24 mouse cellular contexts compared by ENCODE assay signal in the genomic region with DNA sequence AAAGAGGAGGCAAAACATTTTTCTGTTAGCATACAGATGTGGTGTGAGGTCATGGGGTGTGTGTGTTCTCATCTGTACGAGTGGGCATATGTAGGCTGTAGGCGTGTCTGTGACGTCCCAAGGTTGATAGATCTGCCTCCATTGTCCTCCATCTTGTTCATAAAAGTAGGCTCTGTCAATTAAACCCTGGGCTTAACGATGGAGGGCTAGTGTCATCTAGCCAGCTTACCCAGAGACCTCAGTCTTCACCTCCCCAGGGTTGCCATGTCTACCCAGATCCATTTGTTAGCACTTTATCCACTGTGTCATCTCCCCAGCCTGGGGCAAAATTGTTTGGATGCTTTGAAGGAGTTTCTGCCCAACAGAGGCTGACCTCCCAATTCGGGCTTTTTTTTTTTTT.
DNase-seq lines count a peak whose midpoint lies in the region; ATAC-seq and TF ChIP-seq lines count a peak whose summit lies in the region.
"Had no signal": no experiment of that assay in that cellular context is flagged by ENCODE, and none has a peak within 500 bp of the region (broad histone marks: within the 10 kb centered on the region; RNA-seq: fewer than 3 reads in every experiment).

No protein-coding gene starts in this region.

- TF ChIP-seq RAD21 in MEL (IDR thresholded peaks at IDR 0.05; ENCODE audit: low read depth, low read length): no peak

- H3K27me3 ChIP-seq in midbrain, embryonic 11.5 days (ENCODE audit: control insufficient read depth, insufficient read depth, low read length): peaks cover 21% of the 10 kb centered on the region
- H3K27me3 ChIP-seq in midbrain, embryonic 10.5 days (ENCODE audit: low read depth, poor library complexity, severe bottlenecking): peaks cover 54% of the 10 kb centered on the region
- H3K27me3 ChIP-seq in MEL (ENCODE audit: control insufficient read depth in 1 of 2, insufficient read depth in 2 of 2, low read length in 2 of 2): no peaks in the 10 kb centered on the region
- H3K27me3 ChIP-seq: CH12.LX, Patski had no signal

- H3K79me2 ChIP-seq in MEL (ENCODE audit: control insufficient read depth, insufficient read depth, low read length, poor library complexity): no peaks in the 10 kb centered on the region; the same call in 1 of the 2 replicates

- H3K4me2 ChIP-seq in midbrain, embryonic 11.5 days: no peak overlapping the region
- H3K4me2 ChIP-seq: embryonic facial prominence, embryonic 15.5 days had no signal

- ATAC-seq in midbrain, embryonic 11.5 days (ENCODE audit: low FRiP score): no peak
- ATAC-seq: activated CD4-positive, CD25-positive, alpha-beta regulatory T cell, adult 4 months; forebrain, embryonic 14.5 days; forebrain, embryonic 16.5 days; Patski had no signal

- H3K4me1 ChIP-seq in midbrain, embryonic 11.5 days (ENCODE audit: control insufficient read depth, insufficient read depth, low read length): peaks cover 12% of the 10 kb centered on the region
- H3K4me1 ChIP-seq in midbrain, embryonic 10.5 days: peaks cover 22% of the 10 kb centered on the region
- peaks cover 0 to 16% of the 10 kb centered on the region in 2 experiments; a peak in 2 of 4 replicates for H3K4me1 ChIP-seq in MEL (ENCODE audit: control insufficient read depth in 1 of 2, insufficient read depth in 2 of 2, low read length in 2 of 2)

- no peak for TF ChIP-seq EP300 in MEL (IDR thresholded peaks at IDR 0.05; ENCODE audit: low read depth in 1 of 2, low read length in 2 of 2)

- DNase-seq in midbrain, embryonic 11.5 days (ENCODE audit: low spot score, missing footprints): peak; percentile 78
- DNase-seq in midbrain, embryonic 10.5 days (ENCODE audit: low spot score): no peak
- DNase-seq in 3T3-L1 (ENCODE audit: low read depth, low spot score) (peak; percentile 32), 416B (ENCODE audit: low read depth) (peak; percentile 16), MEL (ENCODE audit: low read depth, low spot score) (no peak)
- DNase-seq in spleen, postnatal 36 days (ENCODE audit: low spot score in 2 of 2): no peak
- DNase-seq in right cerebral cortex, postnatal 25 days: no peak
- no peak for DNase-seq in heart, adult 18-20 months
- DNase-seq: cerebellum, adult 11 months; cerebellum, adult 18-20 months; cerebellum, adult 8-10 months; cerebellum, adult 9-11 months; cerebellum, postnatal 36 days had no signal

- no peak overlapping the region for H3K4me3 ChIP-seq in midbrain, embryonic 11.5 days (ENCODE audit: low read depth, low read length)
- H3K4me3 ChIP-seq in midbrain, embryonic 10.5 days: no peak overlapping the region
- H3K4me3 ChIP-seq in MEL (ENCODE audit: control insufficient read depth in 1 of 2, insufficient read depth in 1 of 2, low read depth in 2 of 2, low read length in 2 of 2): no peak overlapping the region
- H3K4me3 ChIP-seq: embryonic facial prominence, embryonic 13.5 days; embryonic facial prominence, embryonic 15.5 days; erythroblast, embryonic 14.5 days; forebrain, embryonic 12.5 days had no signal

- H3K36me3 ChIP-seq in midbrain, embryonic 11.5 days (ENCODE audit: control insufficient read depth, insufficient read depth, low read length): no peaks in the 10 kb centered on the region
- H3K36me3 ChIP-seq in midbrain, embryonic 10.5 days: no peaks in the 10 kb centered on the region
- H3K36me3 ChIP-seq in MEL (ENCODE audit: control insufficient read depth in 1 of 2, insufficient read depth in 2 of 2, low read length in 2 of 2): peaks cover 0 to 3% of the 10 kb centered on the region in 2 experiments; a peak in 2 of 4 replicates
- H3K36me3 ChIP-seq: embryonic facial prominence, embryonic 13.5 days; embryonic facial prominence, embryonic 15.5 days; forebrain, embryonic 10.5 days; forebrain, embryonic 12.5 days; G1E had no signal

- no peak for TF ChIP-seq POLR2A in MEL (IDR thresholded peaks at IDR 0.05; ENCODE audit: control insufficient read depth in 1 of 2, insufficient read depth in 1 of 2, low read depth in 1 of 2, low read length in 2 of 2, poor library complexity in 1 of 2)

- TF ChIP-seq CTCF in MEL (IDR thresholded peaks at IDR 0.05 in 2 of 3, conservative IDR thresholded peaks at IDR 0.05 in 1 of 3; ENCODE audit: control insufficient read depth in 1 of 3, insufficient read depth in 1 of 3, low read depth in 2 of 3, low read length in 3 of 3, poor library complexity in 1 of 3, severe bottlenecking in 1 of 3): no peak

- H3K9ac ChIP-seq in midbrain, embryonic 11.5 days (ENCODE audit: low read length): no peak overlapping the region
- no peak overlapping the region for H3K9ac ChIP-seq in MEL (ENCODE audit: control insufficient read depth, low read depth, low read length, poor library complexity, severe bottlenecking)
- H3K9ac ChIP-seq: embryonic facial prominence, embryonic 13.5 days; embryonic facial prominence, embryonic 15.5 days; forebrain, embryonic 12.5 days had no signal

- WGBS in midbrain, embryonic 11.5 days: 68% methylated on average over 5 of the region's 5 CpGs
- 76% methylated on average over 5 of the region's 5 CpGs for WGBS in midbrain, embryonic 10.5 days

- H3K9me3 ChIP-seq in midbrain, embryonic 11.5 days (ENCODE audit: control insufficient read depth, low read length): no peaks in the 10 kb centered on the region
- H3K9me3 ChIP-seq in midbrain, embryonic 10.5 days (replicated peaks): no peaks in the 10 kb centered on the region
- no peaks in the 10 kb centered on the region for H3K9me3 ChIP-seq in MEL (replicated peaks; ENCODE audit: insufficient read depth, low read length)
- H3K9me3 ChIP-seq: embryonic facial prominence, embryonic 13.5 days; embryonic facial prominence, embryonic 15.5 days; forebrain, embryonic 10.5 days; forebrain, embryonic 12.5 days; G1E had no signal

- no peak overlapping the region for H3K27ac ChIP-seq in midbrain, embryonic 11.5 days (ENCODE audit: low read depth, low read length)
- no peak overlapping the region for H3K27ac ChIP-seq in midbrain, embryonic 10.5 days (replicated peaks)
- H3K27ac ChIP-seq in MEL (ENCODE audit: control insufficient read depth, low read depth, low read length): no peak overlapping the region
- H3K27ac ChIP-seq: embryonic facial prominence, embryonic 13.5 days; embryonic facial prominence, embryonic 15.5 days; forebrain, embryonic 10.5 days; forebrain, embryonic 12.5 days had no signal

TF ChIP-seq in MEL, 35 proteins besides CTCF, POLR2A, EP300 and RAD21:
- no peak for TF ChIP-seq GABPA (IDR thresholded peaks at IDR 0.05; ENCODE audit: low read depth, low read length)
- peak; percentile 66 for TF ChIP-seq ZNF384 (IDR thresholded peaks at IDR 0.05; ENCODE audit: low read depth, low read length)

Comparison
In these comparisons a context has a peak if more than half of its experiments do, and no peak if none do; other contexts are left out.
1. DNase-seq: peak in midbrain, embryonic 11.5 days (single experiment), 3T3-L1 (single experiment) and 416B (single experiment); none in midbrain, embryonic 10.5 days (single experiment), MEL (single experiment), spleen, postnatal 36 days (0 of 2), right cerebral cortex, postnatal 25 days (single experiment) and heart, adult 18-20 months (0 of 2).